Mouse (Mus musculus) heart, embryonic 16.5 days (tissue): Measurements from ENCODE around the gene Mertk. TPM values are rescaled to one million over a fixed set of nuclear protein-coding genes. Genes with fewer than 3 reads are reported as not detected.

Experiments
- ATAC-seq: fragments of 200-750 bp; cut with Nextera tagmentation; replicated peaks from 2 replicates; pipeline ENCODE4 v1.8.0; 2017; ENCODE audit warnings: moderate number of reproducible peaks; ENCODE audit not compliant: insufficient read depth, low FRiP score; ENCODE audit errors: extremely low read depth
- H3K27ac ChIP-seq: fragments of 300-500 bp; sonication (generic); 2 replicates; pipeline ENCODE4 v1.5.1; 2014; ENCODE audit warnings: mild to moderate bottlenecking, low read length, control low read depth, moderate library complexity
- H3K27me3 ChIP-seq: fragments of 300-500 bp; sonication (generic); 2 replicates; pipeline ENCODE4 v1.6.1; 2014; ENCODE audit warnings: low read length, mixed read lengths; ENCODE audit not compliant: control insufficient read depth, insufficient read depth
- H3K36me3 ChIP-seq: fragments of 300-500 bp; sonication (generic); 2 replicates; pipeline ENCODE4 v1.6.1; 2014; ENCODE audit not compliant: control insufficient read depth, insufficient read depth
- H3K4me1 ChIP-seq: fragments of 300-500 bp; sonication (generic); 2 replicates; pipeline ENCODE4 v1.6.1; 2014; ENCODE audit warnings: low read length, mixed read lengths; ENCODE audit not compliant: control insufficient read depth, insufficient read depth
- H3K4me2 ChIP-seq: fragments of 300-500 bp; sonication (generic); 2 replicates; pipeline ENCODE4 v1.6.1; 2014; ENCODE audit warnings: low read depth, mild to moderate bottlenecking, control low read depth, low read length
- H3K4me3 ChIP-seq: fragments of 300-500 bp; sonication (generic); 2 replicates; pipeline ENCODE4 v1.5.1; 2014; ENCODE audit warnings: mild to moderate bottlenecking, control low read depth, low read length
- H3K9ac ChIP-seq: fragments of 300-500 bp; sonication (generic); 2 replicates; pipeline ENCODE4 v1.6.1; 2014; ENCODE audit warnings: low read length, control low read depth
- H3K9me3 ChIP-seq: fragments of 300-500 bp; sonication (generic); replicated peaks from 2 replicates; pipeline ENCODE4 v1.6.1; 2016; ENCODE audit warnings: low read length; ENCODE audit not compliant: control insufficient read depth
- WGBS: fragments of 180-500 bp; shearing (Covaris S2); extraction: QIAGEN DNeasy Blood & Tissue Kit; methylation state at CpG from one replicate; pipeline ENCODE4 v1.1.7; 2014; 5-methylcytosine and 5-hydroxymethylcytosine counted together
- polyA plus RNA-seq: library from polyadenylated mRNA; unstranded; fragments of >200 nt; fragmentation: Nextera tagmentation; extraction: Ambion mirVana; gene quantifications from 2 replicates; pipeline ENCODE4 v1.2.1, GENCODE M21; 2015

Gene Mertk
- polyA plus RNA-seq, 1 experiment from 2014 or later: 3.7 TPM

DNA sequence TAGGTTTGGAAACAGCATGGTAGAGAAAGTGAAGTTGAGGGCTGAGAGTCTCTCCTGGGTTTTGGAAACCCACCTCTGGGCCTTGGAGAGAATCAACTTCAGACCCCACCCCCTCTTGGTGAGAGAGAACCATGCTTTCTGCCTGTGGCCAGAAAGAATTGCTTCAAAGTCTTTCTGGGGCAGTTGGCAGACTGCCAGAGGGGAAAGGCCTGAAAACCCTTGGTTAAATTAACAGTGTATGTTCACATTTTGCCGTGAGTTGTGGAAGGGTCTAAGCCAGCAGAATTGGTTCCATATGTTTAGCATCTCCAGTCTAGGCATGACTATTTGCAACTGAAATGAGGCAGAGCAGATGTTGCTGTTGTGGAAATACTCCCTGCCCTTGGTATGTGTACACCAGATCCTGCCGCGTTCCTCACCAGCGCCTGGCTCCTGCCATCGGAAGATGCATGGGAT lies 14.8 kb downstream of the Mertk start:
- WGBS: 68% methylated on average over 5 of the region's 5 CpGs

GRCm38 (mm10) chr2:128714724-128715241 lies 16.0 kb downstream of the Mertk start:
- H3K4me1 ChIP-seq: peaks cover 18% of the 10 kb centered on the region
- no peaks in the 10 kb centered on the region for H3K9me3 ChIP-seq
- ATAC-seq: no peak
- H3K27me3 ChIP-seq: no peaks in the 10 kb centered on the region
- H3K4me3 ChIP-seq: no peak overlapping the region
- no peak overlapping the region for H3K9ac ChIP-seq
- 75% methylated on average over 7 of the region's 7 CpGs for WGBS
- H3K27ac ChIP-seq: no peak overlapping the region
- H3K4me2 ChIP-seq: no peak overlapping the region
- no peaks in the 10 kb centered on the region for H3K36me3 ChIP-seq

More for the DNA sequence above, 14.8 kb downstream of the Mertk start:
- H3K36me3 ChIP-seq: no peaks in the 10 kb centered on the region
- no peak overlapping the region for H3K4me3 ChIP-seq
- no peak for ATAC-seq
- H3K27me3 ChIP-seq: no peaks in the 10 kb centered on the region
- H3K9me3 ChIP-seq: no peaks in the 10 kb centered on the region
- H3K4me1 ChIP-seq: peaks cover 18% of the 10 kb centered on the region
- H3K27ac ChIP-seq: no peak overlapping the region; the same call in 1 of the 2 replicates
- no peak overlapping the region for H3K9ac ChIP-seq
- no peak overlapping the region for H3K4me2 ChIP-seq

DNA sequence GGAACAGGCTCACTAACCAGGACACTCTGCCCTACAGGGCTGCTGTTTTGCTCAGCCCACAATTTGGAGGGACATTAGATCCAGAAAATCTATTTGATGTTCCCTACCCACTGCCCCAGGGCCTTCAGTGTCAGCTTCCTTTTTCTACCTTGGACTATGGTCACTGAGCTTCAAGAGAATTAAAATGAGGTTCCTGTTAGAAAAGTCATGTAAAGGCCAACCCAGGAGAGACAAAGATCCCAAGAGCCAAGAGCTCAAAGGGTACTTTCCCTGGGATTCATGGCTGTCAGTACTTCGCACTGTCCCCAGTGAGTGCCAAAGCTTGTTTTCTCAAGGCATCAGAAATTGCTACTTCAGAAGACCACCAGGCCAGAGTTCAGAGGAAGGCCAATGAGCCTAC lies 17.2 kb downstream of the Mertk start:
- no peaks in the 10 kb centered on the region for H3K9me3 ChIP-seq
- WGBS: 96% methylated on average over 1 of the region's 1 CpGs
- no peak for ATAC-seq
- H3K4me1 ChIP-seq: peaks cover 18% of the 10 kb centered on the region
- H3K9ac ChIP-seq: no peak overlapping the region
- no peak overlapping the region for H3K4me3 ChIP-seq
- peaks cover 2% of the 10 kb centered on the region; the same call in 1 of the 2 replicates for H3K36me3 ChIP-seq
- no peak overlapping the region for H3K27ac ChIP-seq
- no peak overlapping the region for H3K4me2 ChIP-seq
- no peaks in the 10 kb centered on the region for H3K27me3 ChIP-seq

DNA sequence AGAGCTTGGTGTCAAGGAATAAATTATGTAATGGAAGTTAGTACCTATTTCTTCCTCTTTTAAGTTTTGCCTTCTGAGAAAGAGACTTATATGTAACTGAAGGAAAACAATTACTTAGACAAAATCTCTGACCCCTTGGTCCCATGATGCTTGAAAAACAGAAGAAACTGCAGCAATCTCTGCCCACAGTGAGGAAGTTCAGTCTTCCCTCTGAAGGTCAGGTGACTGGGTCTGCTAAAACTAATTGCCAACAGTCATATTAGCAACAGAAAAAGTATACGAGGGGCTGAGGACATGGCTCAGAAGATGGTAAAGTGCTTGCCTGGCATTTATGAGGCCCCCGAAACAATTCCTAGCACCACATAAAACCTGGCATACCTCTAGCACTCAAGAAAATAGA lies 20.6 kb downstream of the Mertk start:
- ATAC-seq: no peak
- Histone ChIP-seq H3K9me3 (no peaks in the 10 kb centered on the region), H3K27me3 (no peaks in the 10 kb centered on the region), H3K36me3 (peaks cover 2% of the 10 kb centered on the region; the same call in 1 of the 2 replicates), H3K9ac (no peak overlapping the region), H3K27ac (no peak overlapping the region), H3K4me1 (peaks cover 12% of the 10 kb centered on the region), H3K4me3 (no peak overlapping the region), H3K4me2 (no peak overlapping the region)
- WGBS: 85% methylated on average over 2 of the region's 2 CpGs

GRCm38 (mm10) chr2:128722106-128722710 lies 23.5 kb downstream of the Mertk start:
- WGBS: 86% methylated on average over 5 of the region's 5 CpGs
- peaks cover 2% of the 10 kb centered on the region; the same call in 1 of the 2 replicates for H3K36me3 ChIP-seq
- H3K4me1 ChIP-seq: peaks cover 7% of the 10 kb centered on the region
- ATAC-seq: no peak
- H3K4me2 ChIP-seq: no peak overlapping the region
- H3K9me3 ChIP-seq: no peaks in the 10 kb centered on the region
- H3K9ac ChIP-seq: no peak overlapping the region
- H3K27ac ChIP-seq: no peak overlapping the region
- H3K27me3 ChIP-seq: no peaks in the 10 kb centered on the region
- no peak overlapping the region for H3K4me3 ChIP-seq

GRCm38 (mm10) chr2:128726067-128726466 lies 27.3 kb downstream of the Mertk start:
- Histone ChIP-seq H3K4me1 (peaks cover 6% of the 10 kb centered on the region; the same call in 1 of the 2 replicates), H3K4me2 (no peak overlapping the region), H3K36me3 (peaks cover 3% of the 10 kb centered on the region; the same call in 1 of the 2 replicates), H3K27ac (no peak overlapping the region), H3K9ac (no peak overlapping the region), H3K9me3 (no peaks in the 10 kb centered on the region), H3K4me3 (no peak overlapping the region), H3K27me3 (no peaks in the 10 kb centered on the region)
- no peak for ATAC-seq
- WGBS: 76% methylated on average over 5 of the region's 5 CpGs

DNA sequence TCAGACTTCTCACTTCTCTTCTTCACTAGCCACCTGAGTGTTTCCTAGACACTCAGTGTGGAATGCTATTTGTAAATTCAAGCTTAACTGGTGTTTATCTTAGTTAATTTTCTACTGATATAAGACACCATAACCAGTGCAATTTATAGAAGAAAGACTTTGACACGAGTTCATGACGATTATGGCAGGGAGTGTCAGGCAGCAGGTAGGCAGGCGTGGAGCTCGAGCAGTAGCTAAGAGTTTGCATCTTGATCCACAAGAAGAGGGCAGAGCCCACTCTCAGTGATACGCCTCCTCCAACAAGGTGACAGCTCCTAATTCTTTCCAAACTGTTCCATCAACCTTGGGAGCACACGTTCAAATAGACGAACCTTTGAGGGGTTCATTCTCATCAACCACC lies 27.9 kb downstream of the Mertk start:
- Histone ChIP-seq H3K27me3 (no peaks in the 10 kb centered on the region), H3K4me1 (peaks cover 6% of the 10 kb centered on the region; the same call in 1 of the 2 replicates), H3K4me2 (no peak overlapping the region), H3K27ac (no peak overlapping the region), H3K9me3 (no peaks in the 10 kb centered on the region), H3K9ac (no peak overlapping the region), H3K4me3 (no peak overlapping the region), H3K36me3 (peaks cover 3% of the 10 kb centered on the region; the same call in 1 of the 2 replicates)
- ATAC-seq: no peak
- 80% methylated on average over 7 of the region's 7 CpGs for WGBS

DNA sequence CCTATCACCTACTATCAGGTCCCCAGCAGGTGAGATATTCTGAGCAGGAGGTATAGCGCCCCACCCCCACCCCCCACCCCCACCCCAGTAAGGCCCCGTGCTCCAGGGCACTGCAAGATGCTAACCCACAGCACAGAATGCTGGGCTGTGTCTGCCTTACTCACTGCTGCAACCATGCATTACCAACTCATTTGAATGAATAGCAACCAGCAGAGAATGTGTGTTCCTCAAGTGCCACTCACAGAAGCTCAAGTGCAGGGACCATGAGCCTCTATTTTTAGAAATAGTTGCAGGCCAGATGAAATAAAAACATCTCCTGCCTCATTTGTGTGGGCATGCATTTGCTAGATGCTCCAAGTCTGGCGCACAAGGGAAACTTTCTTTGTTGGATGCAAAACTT lies 28.8 kb downstream of the Mertk start:
- Histone ChIP-seq H3K4me2 (peak overlapping the region; percentile 43; the same call in 1 of the 2 replicates), H3K36me3 (peaks cover 3% of the 10 kb centered on the region; the same call in 1 of the 2 replicates), H3K4me3 (no peak overlapping the region), H3K9me3 (no peaks in the 10 kb centered on the region), H3K27ac (peak overlapping the region; percentile 68), H3K4me1 (peaks cover 6% of the 10 kb centered on the region; the same call in 1 of the 2 replicates), H3K9ac (no peak overlapping the region), H3K27me3 (no peaks in the 10 kb centered on the region)
- 42% methylated on average over 3 of the region's 3 CpGs for WGBS
- peak; percentile 88 for ATAC-seq

- peak overlapping the region; percentile 43; the same call in 1 of the 2 replicates for H3K4me2 ChIP-seq
- ATAC-seq: no peak
- H3K36me3 ChIP-seq: peaks cover 3% of the 10 kb centered on the region; the same call in 1 of the 2 replicates
- H3K9me3 ChIP-seq: no peaks in the 10 kb centered on the region
- H3K27ac ChIP-seq: peak overlapping the region; percentile 68
- no peaks in the 10 kb centered on the region for H3K27me3 ChIP-seq
- no peak overlapping the region for H3K9ac ChIP-seq
- peaks cover 6% of the 10 kb centered on the region; the same call in 1 of the 2 replicates for H3K4me1 ChIP-seq
- WGBS: 48% methylated on average over 4 of the region's 4 CpGs
- H3K4me3 ChIP-seq: no peak overlapping the region
Observed at GRCm38 (mm10) chr2:128728066-128728465, 29.3 kb downstream of the Mertk start.
